Mouse (Mus musculus) C3H10T1/2 (cell line): ENCODE measurements around the gene Exd2. TPM values are rescaled to one million over a fixed set of nuclear protein-coding genes. Genes with fewer than 3 reads are reported as not detected.

ENCODE experiments used
- polyA plus RNA-seq, 2 experiments: library from polyadenylated mRNA; unstranded; fragments of >200 nt; fragmentation: generic; extraction: Trizol; gene quantifications; one replicate each; pipeline ENCODE4 v1.2.1; 2012; ENCODE audit warnings: missing spikeins in 2 of 2

The Exd2 gene
- 1 to 10 TPM in 1 of 2 experiments, under 1 TPM in 1; 0.55 to 6.4 TPM for polyA plus RNA-seq

DNA sequence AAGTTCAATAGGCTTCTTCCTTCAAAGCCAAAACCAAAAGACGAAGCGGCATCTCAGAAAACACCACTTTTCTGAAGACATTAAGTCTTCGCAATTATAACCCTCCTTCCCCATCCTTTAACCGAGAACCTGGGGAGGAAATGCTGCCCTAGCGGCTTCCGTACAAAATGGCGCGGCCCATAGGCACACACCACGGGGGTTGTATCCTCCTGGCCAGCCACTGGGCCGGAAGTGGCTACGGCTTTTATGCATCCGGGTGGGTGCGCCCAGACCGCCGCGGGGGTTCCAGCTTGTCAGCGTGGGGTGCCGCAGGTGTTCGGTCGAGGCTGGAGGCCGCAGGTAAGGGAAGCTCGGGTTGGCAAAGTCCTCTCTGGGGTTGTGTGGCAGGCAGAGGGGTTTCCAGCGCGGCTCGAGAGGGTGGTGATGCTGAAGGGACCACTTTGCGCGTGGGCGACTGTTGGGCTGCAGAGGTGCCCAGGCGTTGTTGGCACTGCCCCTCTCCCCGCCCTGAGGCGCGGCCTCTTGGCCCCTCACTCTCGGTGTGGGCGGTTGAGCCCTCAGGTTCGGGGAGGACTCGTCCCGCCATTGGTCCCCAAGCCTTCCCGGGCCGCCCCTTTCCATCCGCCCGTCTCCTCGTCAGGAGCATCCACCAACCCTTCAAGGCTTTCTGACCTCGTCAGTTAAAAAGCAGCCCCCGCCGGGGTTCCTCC lies at the start of gene Exd2:
TSS of gene Exd2 (plus strand) at position 154 of the 710 bp plus-strand sequence.

DNA sequence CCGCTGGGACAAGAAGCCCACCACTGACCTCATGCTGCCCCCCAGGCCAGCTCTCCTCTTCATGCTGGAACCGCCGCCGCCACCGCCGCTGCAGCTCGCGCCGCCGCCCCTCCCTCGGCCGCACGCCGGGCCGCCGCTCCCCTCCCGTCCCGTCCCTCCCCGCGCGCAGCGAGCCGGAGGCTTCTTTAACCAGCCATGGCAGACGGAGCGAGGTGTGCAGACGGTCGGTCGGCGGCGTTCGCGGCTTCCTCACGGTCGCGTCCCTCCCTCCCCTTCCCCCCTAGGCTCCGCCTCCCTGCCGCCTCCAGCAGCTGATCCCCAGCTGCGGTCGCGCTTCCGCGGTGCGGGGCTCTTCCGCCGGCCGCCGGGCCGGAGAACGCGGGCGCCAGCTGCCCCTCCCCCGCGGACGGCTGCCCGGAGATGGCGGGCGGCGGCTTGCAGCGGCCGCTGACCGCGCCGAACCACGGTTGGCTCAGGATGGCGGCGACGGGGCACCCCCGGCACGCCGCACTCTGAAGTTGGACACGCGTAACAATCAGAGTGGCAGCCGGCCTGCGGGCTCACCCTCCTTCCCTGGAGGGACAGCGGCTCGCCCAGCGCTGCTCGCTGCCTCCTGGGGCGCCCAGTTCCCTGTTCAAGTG lies 26.4 kb upstream of the Exd2 start, which contains the start of gene Dcaf5:
TSS of gene Dcaf5 (minus strand) at position 266 of the 641 bp plus-strand sequence.

DNA sequence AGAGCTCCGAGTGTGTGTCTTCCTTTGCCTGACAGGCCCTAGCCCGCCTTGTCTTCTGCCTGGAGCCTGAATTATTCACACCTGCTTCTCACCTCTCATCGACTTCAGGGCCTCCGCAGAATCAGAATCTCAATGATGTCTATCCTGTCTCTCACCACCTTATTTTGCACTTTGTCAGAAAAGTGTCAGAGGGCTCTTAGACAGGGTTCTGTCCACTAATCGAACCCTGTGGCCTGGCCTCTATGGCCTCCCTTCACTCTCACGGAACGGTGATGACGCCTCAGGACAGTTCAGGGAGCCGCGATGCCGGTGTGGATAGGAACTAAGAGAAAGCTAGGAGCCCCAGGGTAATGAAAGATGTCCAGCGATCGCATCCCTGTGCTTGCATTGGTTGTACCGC lies 55.1 kb downstream of the Exd2 start, which contains the start of gene Galnt16:
TSS of gene Galnt16 (plus strand) at position 301 of the 400 bp plus-strand sequence.

Other genes with a start within 250 kb of the Exd2 start
- 100 to 1,000 TPM; 104 to 118 TPM for gene Actn1, start 202.7 kb upstream of the Exd2 start, polyA plus RNA-seq
- gene Dcaf5, start 26.5 kb upstream of the Exd2 start, polyA plus RNA-seq, result 10 to 100 TPM in 1 of 2 experiments, 1 to 10 TPM in 1; 2.2 to 17.5 TPM
- gene Galnt16, start 55.2 kb downstream of the Exd2 start, polyA plus RNA-seq, result under 1 TPM; under 0.01 to 0.25 TPM
- 10 to 100 TPM in 1 of 2 experiments, 1 to 10 TPM in 1; 1.8 to 14.6 TPM for gene Slc39a9, start 180.8 kb downstream of the Exd2 start, polyA plus RNA-seq
- gene Erh, start 181.2 kb downstream of the Exd2 start, polyA plus RNA-seq, result 100 to 1,000 TPM; 122 to 152 TPM
- under 1 TPM in 1 of 2 experiments, not detected in 1; 0.11 TPM for gene Plekhd1, start 229.5 kb downstream of the Exd2 start, polyA plus RNA-seq